Mouse (Mus musculus) MEL (cell line): ENCODE measurements around the gene Mettl16. TPM values are rescaled to one million over a fixed set of nuclear protein-coding genes. Genes with fewer than 3 reads are reported as not detected.
A peak's percentile ranks its signal among the peaks of the same experiment; 100 is the strongest.

Experiments used
- DNase-seq: peaks from one replicate; pipeline ENCODE4 v3.0.0; 2011; ENCODE audit warnings: low read depth, low spot score
- H3K27ac ChIP-seq: 2 replicates; pipeline ENCODE4 v1.5.1; 2012; ENCODE audit warnings: low read depth, mild to moderate bottlenecking, control low read depth, low read length, moderate library complexity; ENCODE audit not compliant: control insufficient read depth
- H3K27me3 ChIP-seq, 2 experiments: fragments of 150-350 bp in 1 of 2; sonication (generic) in 1 of 2; 2 replicates each; pipeline ENCODE4 v1.6.1; 2012; ENCODE audit warnings: low read length in 2 of 2, mild to moderate bottlenecking in 2 of 2, improper control_type of control experiment in 1 of 2, moderate library complexity in 1 of 2; ENCODE audit not compliant: insufficient read depth in 2 of 2, control insufficient read depth in 1 of 2
- H3K36me3 ChIP-seq, 2 experiments: 2 replicates each; pipeline ENCODE4 v1.6.1; 2012 to 2014; ENCODE audit warnings: low read length in 2 of 2, improper control_type of control experiment in 1 of 2, inconsistent platforms in 1 of 2, mild to moderate bottlenecking in 1 of 2; ENCODE audit not compliant: insufficient read depth in 2 of 2, control insufficient read depth in 1 of 2
- H3K4me1 ChIP-seq, 2 experiments: fragments of 150-350 bp in 1 of 2; sonication (generic) in 1 of 2; 2 replicates each; pipeline ENCODE4 v1.6.1; 2012; ENCODE audit warnings: low read length in 2 of 2, improper control_type of control experiment in 1 of 2, mild to moderate bottlenecking in 1 of 2; ENCODE audit not compliant: insufficient read depth in 2 of 2, control insufficient read depth in 1 of 2
- H3K4me3 ChIP-seq, 2 experiments: fragments of 150-350 bp in 1 of 2; sonication (generic) in 1 of 2; 2 replicates each; pipeline ENCODE4 v1.5.1; 2012; ENCODE audit warnings: low read depth in 2 of 2, low read length in 2 of 2, mild to moderate bottlenecking in 2 of 2, moderate library complexity in 2 of 2, control low read depth in 1 of 2, improper control_type of control experiment in 1 of 2; ENCODE audit not compliant: control insufficient read depth in 1 of 2, insufficient read depth in 1 of 2
- H3K79me2 ChIP-seq: 2 replicates; pipeline ENCODE4 v1.6.1; 2012; ENCODE audit warnings: mild to moderate bottlenecking, low read length, moderate library complexity; ENCODE audit not compliant: control insufficient read depth, poor library complexity, insufficient read depth
- H3K9ac ChIP-seq: 2 replicates; pipeline ENCODE4 v1.6.1; 2012; ENCODE audit warnings: low read depth, mild to moderate bottlenecking, control low read depth, low read length, moderate library complexity; ENCODE audit not compliant: control insufficient read depth, poor library complexity, severe bottlenecking
- H3K9me3 ChIP-seq: fragments of 150-350 bp; sonication (generic); replicated peaks from 2 replicates; pipeline ENCODE4 v1.6.1; 2012; ENCODE audit warnings: mild to moderate bottlenecking, low read length, improper control_type of control experiment, moderate library complexity; ENCODE audit not compliant: insufficient read depth
- CHD2 ChIP-seq: IDR thresholded peaks from 2 replicates; pipeline ENCODE4 v1.6.1; 2011; ENCODE audit warnings: low read length, improper control_type of control experiment
- CTCF ChIP-seq, 3 experiments: IDR thresholded peaks in 2 of 3; conservative IDR thresholded peaks in 1 of 3; 2 replicates each; pipeline ENCODE4 v1.5.1; 2011 to 2012; ENCODE audit warnings: low read length in 3 of 3, low read depth in 2 of 3, mild to moderate bottlenecking in 2 of 3, improper control_type of control experiment in 1 of 3, inconsistent platforms in 1 of 3, mixed read lengths in 1 of 3, moderate library complexity in 1 of 3; ENCODE audit not compliant: control insufficient read depth in 1 of 3, insufficient read depth in 1 of 3, poor library complexity in 1 of 3, severe bottlenecking in 1 of 3
- EP300 ChIP-seq, 2 experiments: IDR thresholded peaks; 2 replicates each; pipeline ENCODE4 v1.6.1; 2011; ENCODE audit warnings: improper control_type of control experiment in 2 of 2, low read length in 2 of 2, low read depth in 1 of 2, mild to moderate bottlenecking in 1 of 2
- GABPA ChIP-seq: IDR thresholded peaks from 2 replicates; pipeline ENCODE4 v1.6.1; 2012; ENCODE audit warnings: low read depth, mild to moderate bottlenecking, inconsistent platforms, low read length, improper control_type of control experiment, moderate library complexity
- HCFC1 ChIP-seq: IDR thresholded peaks from 2 replicates; pipeline ENCODE4 v1.6.1; 2012; ENCODE audit warnings: low read depth, mild to moderate bottlenecking, inconsistent platforms, low read length, improper control_type of control experiment, moderate library complexity
- KAT2A ChIP-seq: conservative IDR thresholded peaks from 2 replicates; pipeline ENCODE4 v1.6.1; 2012; ENCODE audit warnings: low read depth, low read length, improper control_type of control experiment, inconsistent platforms
- MAFK ChIP-seq: IDR thresholded peaks from 2 replicates; pipeline ENCODE4 v1.6.1; 2011; ENCODE audit warnings: low read depth, mild to moderate bottlenecking, low read length, improper control_type of control experiment, borderline replicate concordance
- MEF2A ChIP-seq: IDR thresholded peaks from 2 replicates; pipeline ENCODE4 v1.6.1; 2014; ENCODE audit warnings: low read depth, mild to moderate bottlenecking, inconsistent platforms, low read length, improper control_type of control experiment; ENCODE audit not compliant: poor library complexity, insufficient replicate concordance, severe bottlenecking; ENCODE audit errors: extremely low read depth
- MXI1 ChIP-seq: IDR thresholded peaks from 2 replicates; pipeline ENCODE4 v1.6.1; 2011; ENCODE audit warnings: mild to moderate bottlenecking, low read depth, low read length, improper control_type of control experiment
- MYB ChIP-seq: IDR thresholded peaks from 2 replicates; pipeline ENCODE4 v1.6.1; 2011; ENCODE audit warnings: mild to moderate bottlenecking, low read depth, low read length, improper control_type of control experiment
- NELFE ChIP-seq: IDR thresholded peaks from 2 replicates; pipeline ENCODE4 v1.6.1; 2011; ENCODE audit warnings: low read depth, low read length, improper control_type of control experiment
- NRF1 ChIP-seq: IDR thresholded peaks from 2 replicates; pipeline ENCODE4 v1.6.1; 2014; ENCODE audit warnings: low read depth, mild to moderate bottlenecking, inconsistent platforms, low read length, improper control_type of control experiment, moderate library complexity; ENCODE audit not compliant: poor library complexity, insufficient read depth, severe bottlenecking
- POLR2AphosphoS2 ChIP-seq: IDR thresholded peaks from 2 replicates; pipeline ENCODE4 v1.6.1; 2011; ENCODE audit warnings: low read length, improper control_type of control experiment
- POLR2AphosphoS5 ChIP-seq: IDR thresholded peaks from 2 replicates; pipeline ENCODE4 v1.6.1; 2012; ENCODE audit warnings: low read depth, borderline replicate concordance, mild to moderate bottlenecking, inconsistent platforms, low read length, moderate library complexity, mixed read lengths
- RCOR1 ChIP-seq: IDR thresholded peaks from 2 replicates; pipeline ENCODE4 v1.6.1; 2012; ENCODE audit warnings: low read depth, mild to moderate bottlenecking, inconsistent platforms, low read length, improper control_type of control experiment
- SMC3 ChIP-seq: IDR thresholded peaks from 2 replicates; pipeline ENCODE4 v1.6.1; 2011; ENCODE audit warnings: low read depth, low read length, improper control_type of control experiment
- TAL1 ChIP-seq: IDR thresholded peaks from 2 replicates; pipeline ENCODE4 v1.6.1; 2012; ENCODE audit warnings: mild to moderate bottlenecking, inconsistent platforms, low read length, moderate library complexity, mixed read lengths
- TCF12 ChIP-seq: IDR thresholded peaks from 2 replicates; pipeline ENCODE4 v1.6.1; 2014; ENCODE audit warnings: low read depth, mild to moderate bottlenecking, inconsistent platforms, low read length, improper control_type of control experiment, moderate library complexity
- UBTF ChIP-seq: IDR thresholded peaks from 2 replicates; pipeline ENCODE4 v1.6.1; 2012; ENCODE audit warnings: low read depth, mild to moderate bottlenecking, inconsistent platforms, low read length, improper control_type of control experiment, moderate library complexity, borderline replicate concordance; ENCODE audit not compliant: insufficient read depth
- USF2 ChIP-seq, 2 experiments: IDR thresholded peaks; 2 replicates each; pipeline ENCODE4 v1.6.1; 2011 to 2012; ENCODE audit warnings: improper control_type of control experiment in 2 of 2, low read length in 2 of 2, borderline replicate concordance in 1 of 2, inconsistent platforms in 1 of 2, low read depth in 1 of 2, mild to moderate bottlenecking in 1 of 2; ENCODE audit not compliant: insufficient read depth in 1 of 2
- ZC3H11A ChIP-seq: IDR thresholded peaks from 2 replicates; pipeline ENCODE4 v1.6.1; 2012; ENCODE audit warnings: low read depth, mild to moderate bottlenecking, inconsistent platforms, low read length, improper control_type of control experiment
- ZKSCAN1 ChIP-seq: IDR thresholded peaks from 2 replicates; pipeline ENCODE4 v1.6.1; 2012; ENCODE audit warnings: low read depth, mild to moderate bottlenecking, inconsistent platforms, low read length, improper control_type of control experiment, moderate library complexity
- polyA plus RNA-seq, 2 experiments: library from polyadenylated mRNA; stranded (reverse) in 1 of 2; unstranded in 1 of 2; fragments of >175 nt in 1 of 2; fragments of >200 nt in 1 of 2; gene quantifications; 2 replicates each; pipeline versions ENCODE4 v1.2.1 to v1.2.4; 2012; ENCODE audit warnings: low replicate concordance in 2 of 2, low read depth in 1 of 2; ENCODE audit not compliant: insufficient read length in 2 of 2, insufficient read depth in 1 of 2, missing spikeins in 1 of 2
- total RNA-seq: library from RNA; depleted of rRNA; stranded (reverse); fragments of 300-350 nt; gene quantifications from 2 replicates; pipeline ENCODE4 v1.2.3, GENCODE M21; 2012

Gene Mettl16
- total and polyA plus RNA-seq, 3 experiments: 76.3 to 116 TPM; not detected in 1

DNA sequence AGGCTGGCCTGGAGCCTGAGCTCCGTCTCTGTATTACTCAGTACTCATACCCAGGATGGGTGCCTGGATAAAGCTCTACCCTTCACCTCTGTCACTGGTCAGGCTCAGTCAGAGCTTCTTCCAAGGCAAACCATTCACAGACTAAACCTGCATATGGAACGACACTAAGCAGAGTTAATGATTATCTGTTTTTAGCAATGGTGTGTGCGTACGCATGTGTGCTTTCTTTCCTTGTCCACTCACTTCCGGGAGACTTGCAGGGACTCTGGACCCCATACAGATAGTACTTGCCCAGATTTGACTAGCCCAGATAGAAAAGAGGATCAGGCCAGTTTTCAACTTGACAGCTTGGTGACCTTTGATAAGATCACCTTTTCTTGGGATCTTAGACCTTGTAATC lies 56.1 kb downstream of the Mettl16 start:
- no peak overlapping the region for H3K9ac ChIP-seq
- peaks cover 8% of the 10 kb centered on the region for H3K79me2 ChIP-seq
- H3K4me1 ChIP-seq: peaks cover 0 to 29% of the 10 kb centered on the region in 2 experiments; a peak in 3 of 4 replicates
- H3K27me3 ChIP-seq: no peaks in the 10 kb centered on the region
- H3K9me3 ChIP-seq: no peaks in the 10 kb centered on the region
- no peak for DNase-seq
- no peak for TF ChIP-seq RCOR1
- no peak for TF ChIP-seq ZC3H11A
- TF ChIP-seq POLR2AphosphoS2: 0 out of 2 replicates have a peak, but pooled peaks have one; percentile 44
- H3K27ac ChIP-seq: no peak overlapping the region
- no peak overlapping the region for H3K4me3 ChIP-seq
- peaks cover 3 to 34% of the 10 kb centered on the region in 2 experiments for H3K36me3 ChIP-seq

DNA sequence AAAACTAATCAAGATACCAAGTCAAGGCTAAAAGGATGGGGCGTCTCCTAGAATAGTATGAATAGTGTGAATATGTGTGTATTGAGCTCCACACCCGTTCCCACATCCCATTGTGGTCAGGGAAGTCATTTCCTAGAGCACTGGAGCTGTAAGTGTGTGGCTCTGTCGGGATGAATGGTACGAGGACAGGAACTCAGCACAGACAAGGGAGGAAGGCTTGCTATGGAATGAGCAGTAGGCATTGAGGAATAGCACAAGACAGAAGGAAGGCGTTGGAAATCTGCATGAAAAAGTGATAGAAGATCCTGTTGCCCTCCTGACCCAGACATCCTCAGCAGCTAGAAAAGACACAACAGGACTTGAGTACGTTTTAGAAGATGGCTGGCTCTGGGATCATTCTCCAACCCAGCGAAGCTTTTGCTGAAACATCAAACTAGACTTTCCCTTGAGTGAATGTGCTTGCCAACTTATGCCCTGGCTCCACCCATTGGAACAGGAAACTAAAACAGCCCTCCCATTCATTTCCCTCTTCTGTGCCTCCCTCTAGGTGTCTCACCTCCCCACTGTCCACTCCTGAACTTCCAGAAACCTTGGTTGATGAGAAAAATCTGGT lies 57.3 kb downstream of the Mettl16 start:
- Histone ChIP-seq H3K9ac (no peak overlapping the region), H3K36me3 (peaks cover 0 to 34% of the 10 kb centered on the region in 2 experiments; a peak in 3 of 4 replicates), H3K4me3 (no peak overlapping the region), H3K27ac (peak overlapping the region; percentile 5; the same call in 1 of the 2 replicates), H3K9me3 (no peaks in the 10 kb centered on the region), H3K79me2 (peaks cover 12% of the 10 kb centered on the region), H3K4me1 (peaks cover 0 to 29% of the 10 kb centered on the region in 2 experiments; a peak in 3 of 4 replicates), H3K27me3 (no peaks in the 10 kb centered on the region)
- TF ChIP-seq EP300 (IDR thresholded peaks at IDR 0.05; ENCODE audit: low read depth in 1 of 2, low read length in 2 of 2): no peak
- no peak for TF ChIP-seq TCF12
- TF ChIP-seq KAT2A: no peak
- TF ChIP-seq HCFC1: no peak
- TF ChIP-seq NELFE: no peak
- TF ChIP-seq CTCF (IDR thresholded peaks at IDR 0.05 in 2 of 3, conservative IDR thresholded peaks at IDR 0.05 in 1 of 3; ENCODE audit: control insufficient read depth in 1 of 3, insufficient read depth in 1 of 3, low read depth in 2 of 3, low read length in 3 of 3, poor library complexity in 1 of 3, severe bottlenecking in 1 of 3): no peak
- peak; percentile 49 for DNase-seq

DNA sequence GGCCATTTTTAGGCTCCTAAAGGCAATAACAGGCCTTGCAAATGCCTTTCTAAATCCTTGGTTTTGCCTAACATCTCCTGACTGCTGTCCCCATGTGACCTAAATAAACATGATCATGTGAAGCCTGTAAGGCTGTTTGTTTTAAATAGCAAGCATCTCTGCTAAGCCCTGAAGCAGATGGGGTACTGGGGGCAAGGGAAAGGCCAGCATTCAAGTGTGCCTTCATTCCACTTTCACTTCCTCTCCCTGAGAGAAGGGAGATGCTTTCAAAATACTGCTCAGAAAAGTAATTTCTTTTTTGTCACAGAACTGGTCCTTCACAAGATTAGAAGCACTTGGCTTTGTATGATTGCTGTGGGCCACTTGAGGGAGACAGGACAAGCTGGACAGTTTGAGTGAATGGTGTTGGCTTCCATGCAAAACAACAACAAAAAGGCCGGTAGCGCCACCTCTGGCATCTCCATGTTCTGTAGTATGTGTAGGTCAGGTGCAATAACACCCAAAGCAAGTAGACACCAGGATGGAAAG lies 57.8 kb downstream of the Mettl16 start:
- no peak overlapping the region for H3K9ac ChIP-seq
- H3K9me3 ChIP-seq: no peaks in the 10 kb centered on the region
- H3K27ac ChIP-seq: peak overlapping the region; percentile 5; the same call in 1 of the 2 replicates
- peaks cover 0 to 36% of the 10 kb centered on the region in 2 experiments; a peak in 3 of 4 replicates for H3K36me3 ChIP-seq
- H3K27me3 ChIP-seq: no peaks in the 10 kb centered on the region
- DNase-seq: peak; percentile 60
- H3K4me1 ChIP-seq: peaks cover 0 to 32% of the 10 kb centered on the region in 2 experiments; a peak in 3 of 4 replicates
- peaks cover 18% of the 10 kb centered on the region for H3K79me2 ChIP-seq
- no peak overlapping the region for H3K4me3 ChIP-seq
- TF ChIP-seq MXI1 (no peak), GABPA (no peak), EP300 (IDR thresholded peaks at IDR 0.05; ENCODE audit: low read depth in 1 of 2, low read length in 2 of 2) (no peak), MAFK (no peak), MEF2A (no peak), UBTF (no peak), ZC3H11A (no peak), RCOR1 (no peak), NRF1 (no peak), TAL1 (no peak), USF2 (IDR thresholded peaks at IDR 0.05; ENCODE audit: borderline replicate concordance in 1 of 2, insufficient read depth in 1 of 2, low read depth in 1 of 2, low read length in 2 of 2) (0 out of 4 replicates have a peak, but pooled peaks of 1 of the 2 experiments have one; percentile 18), ZKSCAN1 (no peak), MYB (no peak), CHD2 (no peak), POLR2AphosphoS5 (no peak), HCFC1 (no peak), SMC3 (peak; percentile 7; the same call in 1 of the 2 replicates)
